Mouse (Mus musculus) E14TG2a.4 (cell line): Measurements from ENCODE around the gene Tex13c2.

Source experiments
- H3K27me3 ChIP-seq: 2 replicates; pipeline ENCODE4 v1.6.1; 2014; ENCODE audit warnings: low read length, control low read depth; ENCODE audit not compliant: insufficient read depth
- H3K36me3 ChIP-seq: 2 replicates; pipeline ENCODE4 v1.6.1; 2014; ENCODE audit warnings: low read length, control low read depth; ENCODE audit not compliant: insufficient read depth
- H3K4me1 ChIP-seq: replicated peaks from 2 replicates; pipeline ENCODE4 v1.6.1; 2014; ENCODE audit warnings: low read depth, low read length, control low read depth
- H3K4me3 ChIP-seq: replicated peaks from 2 replicates; pipeline ENCODE4 v1.5.1; 2014; ENCODE audit warnings: mild to moderate bottlenecking, low read length
- H3K9me3 ChIP-seq: 2 replicates; pipeline ENCODE4 v1.6.1; 2014; ENCODE audit warnings: low read length, control low read depth
- CTCF ChIP-seq: conservative IDR thresholded peaks from 2 replicates; pipeline ENCODE4 v1.5.1; 2014; ENCODE audit warnings: low read length
- NANOG ChIP-seq: IDR thresholded peaks from 2 replicates; pipeline ENCODE4 v1.6.1; 2014; ENCODE audit warnings: borderline replicate concordance, low read length, mixed read lengths
- POU5F1 ChIP-seq: IDR thresholded peaks from 2 replicates; pipeline ENCODE4 v1.6.1; 2014; ENCODE audit warnings: low read length, borderline replicate concordance

Gene Tex13c2

DNA sequence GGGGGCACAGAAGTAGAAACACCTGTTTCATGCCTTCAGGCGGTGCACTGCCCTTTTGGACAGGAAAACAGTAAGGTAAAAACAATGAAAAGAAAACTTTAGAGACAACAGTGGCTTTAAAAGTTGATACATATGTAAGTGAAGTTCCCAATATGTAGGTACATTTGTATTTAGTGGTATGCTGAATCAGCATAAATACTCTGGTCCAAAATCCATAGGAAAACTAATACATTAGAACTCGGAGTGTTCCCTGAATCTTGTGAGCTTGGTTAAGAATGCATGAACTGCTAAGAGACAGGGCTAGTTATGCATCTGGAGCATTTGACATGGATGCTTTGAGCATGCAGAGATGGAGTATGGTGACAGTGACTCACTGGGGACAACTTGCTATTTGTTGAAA lies 33.4 kb downstream of the Tex13c2 start:
- Histone ChIP-seq H3K9me3 (no peaks in the 10 kb centered on the region), H3K4me3 (no peak overlapping the region), H3K4me1 (no peaks in the 10 kb centered on the region), H3K27me3 (no peaks in the 10 kb centered on the region), H3K36me3 (no peaks in the 10 kb centered on the region)
- no peak for TF ChIP-seq NANOG
- TF ChIP-seq POU5F1 = no peak
- TF ChIP-seq CTCF = no peak

DNA sequence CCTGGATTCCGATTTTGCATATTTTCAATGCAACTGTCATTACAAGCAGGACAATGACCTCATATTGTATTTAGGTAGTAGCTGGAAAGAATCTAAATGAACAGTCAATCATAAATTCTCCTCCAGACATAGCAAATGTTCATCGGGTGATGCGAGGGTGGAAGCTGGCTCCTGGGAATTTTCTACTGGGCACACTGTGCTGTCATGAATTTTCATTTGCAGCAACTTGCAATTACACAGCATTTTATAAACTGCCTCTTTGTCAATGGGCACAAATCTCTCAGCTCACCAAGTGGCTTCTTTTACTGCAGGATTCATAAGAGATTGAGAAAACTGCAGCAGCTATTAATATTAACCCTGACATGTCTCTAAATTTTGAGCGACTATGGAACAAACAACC lies 41.2 kb downstream of the Tex13c2 start:
- Histone ChIP-seq H3K9me3 (no peaks in the 10 kb centered on the region), H3K4me1 (no peaks in the 10 kb centered on the region), H3K27me3 (no peaks in the 10 kb centered on the region), H3K36me3 (no peaks in the 10 kb centered on the region), H3K4me3 (no peak overlapping the region)
- TF ChIP-seq NANOG = no peak
- TF ChIP-seq POU5F1 = no peak
- TF ChIP-seq CTCF = no peak

DNA sequence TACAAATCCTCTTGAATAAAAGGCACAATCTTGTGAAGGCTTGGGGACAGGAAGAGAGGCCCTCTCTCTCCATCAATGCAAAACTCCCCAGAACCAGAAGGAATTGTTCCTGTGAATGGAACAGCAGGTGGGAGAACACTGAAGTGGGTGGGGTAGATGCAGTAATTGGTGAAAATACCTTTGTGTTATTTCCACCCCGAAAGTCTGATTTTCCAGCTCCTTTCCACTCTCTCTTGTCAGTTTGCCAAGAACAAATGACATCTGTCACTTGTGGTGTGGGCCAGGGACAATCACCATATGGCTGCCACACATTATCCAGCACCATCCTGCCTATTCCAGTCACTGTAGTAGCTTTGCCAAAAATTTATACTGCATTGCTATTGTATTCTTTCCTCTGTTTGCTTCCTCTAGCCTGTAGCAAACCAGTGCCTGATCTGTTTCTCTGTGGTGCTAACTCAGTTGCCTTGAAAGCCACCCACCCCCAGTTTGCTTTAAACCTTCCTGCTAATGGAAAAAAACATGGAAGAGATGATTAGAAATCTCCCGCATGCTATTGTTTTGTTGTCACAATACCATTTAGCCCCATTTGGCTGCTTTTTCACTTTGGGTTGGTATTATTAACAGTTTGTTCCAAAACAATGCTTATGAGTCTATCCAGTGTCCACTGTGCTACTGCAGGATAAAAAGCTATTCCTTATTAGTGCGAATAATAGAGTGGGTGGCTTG lies 50.7 kb downstream of the Tex13c2 start:
- Histone ChIP-seq H3K36me3 (no peaks in the 10 kb centered on the region), H3K4me3 (no peak overlapping the region), H3K27me3 (no peaks in the 10 kb centered on the region), H3K4me1 (peaks cover 8% of the 10 kb centered on the region), H3K9me3 (no peaks in the 10 kb centered on the region)
- TF ChIP-seq NANOG = no peak
- TF ChIP-seq CTCF = no peak
- TF ChIP-seq POU5F1 = no peak

DNA sequence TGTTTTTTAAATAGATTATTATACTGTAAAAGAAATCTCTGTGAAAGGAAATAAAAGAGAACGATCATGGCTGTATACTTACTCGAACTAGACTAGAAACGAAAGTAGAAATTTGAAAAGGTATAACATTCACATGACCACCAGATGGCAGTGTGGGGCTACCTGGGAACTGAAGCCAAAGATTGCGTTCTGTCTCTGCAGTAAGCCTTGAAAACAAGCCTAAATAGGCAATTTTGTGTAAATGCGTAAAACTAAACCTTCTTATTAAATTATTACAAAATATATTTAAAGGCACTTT lies 51.2 kb downstream of the Tex13c2 start:
- peaks cover 8% of the 10 kb centered on the region for H3K4me1 ChIP-seq
- no peaks in the 10 kb centered on the region for H3K9me3 ChIP-seq
- H3K27me3 ChIP-seq = no peaks in the 10 kb centered on the region
- H3K4me3 ChIP-seq = no peak overlapping the region
- TF ChIP-seq POU5F1 = no peak
- peak; percentile 21; the same call in 1 of the 2 replicates for TF ChIP-seq CTCF
- no peaks in the 10 kb centered on the region for H3K36me3 ChIP-seq
